Mouse (Mus musculus) lung, postnatal 25 days (tissue): ENCODE measurements around the gene Epyc.
A peak's percentile ranks its signal among the peaks of the same experiment; 100 is the strongest.

Source experiments
- DNase-seq: peaks from one replicate; pipeline ENCODE4 v3.0.0; 2022; ENCODE audit warnings: low spot score

The Epyc gene

DNA sequence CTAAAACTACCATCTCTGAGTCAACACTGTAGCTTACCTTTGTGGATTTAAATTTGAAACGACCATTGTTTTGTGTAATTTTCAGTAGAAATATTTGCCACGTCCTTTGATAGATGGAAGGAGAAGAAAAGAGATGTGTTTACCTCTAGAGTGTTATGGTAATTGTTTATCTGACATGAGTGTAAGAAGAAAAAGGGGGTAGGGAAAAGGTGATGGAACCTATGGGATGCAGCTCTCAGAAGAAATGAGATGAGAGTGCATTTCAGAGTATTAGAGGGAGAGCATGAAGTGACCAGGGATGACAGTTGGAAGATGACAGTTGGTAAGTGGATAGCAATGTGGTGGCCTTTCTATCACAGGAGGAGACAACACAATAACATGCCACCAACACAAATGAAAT lies at the start of gene Epyc:
Epyc (plus strand) TSS at position 301 of the 400 bp plus-strand sequence.
- DNase-seq: no peak

DNA sequence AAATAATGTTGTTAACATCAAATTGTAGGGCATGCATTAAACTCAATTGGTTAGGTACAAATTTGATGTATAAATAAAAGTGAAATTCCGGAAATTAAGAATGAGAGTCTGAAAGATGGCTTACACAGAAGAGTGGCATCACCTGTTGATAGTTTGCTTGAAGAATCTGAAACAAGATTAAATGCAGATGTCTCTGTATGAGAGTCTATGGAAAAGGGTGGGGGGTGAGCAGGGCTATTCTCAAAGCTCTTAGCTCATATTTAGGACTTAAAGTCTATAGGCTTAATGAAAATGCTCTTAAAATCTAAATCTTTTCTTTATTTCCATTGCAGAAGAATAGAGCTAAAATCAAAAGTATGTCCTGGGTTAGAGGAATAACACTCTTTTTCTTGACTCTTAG lies 48.2 kb upstream of the Epyc start:
- DNase-seq: no peak

- DNase-seq: no peak
These were observed 42.1 kb upstream of the Epyc start for GRCm38 (mm10) chr10:97601744-97602143.

DNA sequence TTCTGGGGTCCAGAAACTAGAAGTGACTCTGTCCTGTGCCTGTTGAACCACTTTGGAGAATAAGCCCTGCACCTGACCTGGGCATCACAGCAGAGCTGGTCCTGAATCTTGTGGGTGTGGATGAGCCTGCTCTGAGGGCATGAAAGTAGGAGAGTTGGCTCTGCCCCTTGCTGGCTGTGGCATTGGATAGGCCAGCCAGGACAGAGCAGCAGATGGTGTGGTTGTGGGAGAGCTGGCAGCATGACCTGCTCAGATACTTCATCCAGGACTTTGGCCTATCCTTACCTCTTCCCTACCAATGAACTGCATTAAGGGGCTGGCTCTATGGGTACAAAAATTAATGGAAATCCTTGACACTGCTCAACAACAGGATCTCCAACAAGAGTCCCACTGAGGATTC lies 40.6 kb upstream of the Epyc start:
- no peak for DNase-seq

GRCm38 (mm10) chr10:97606579-97606978 lies 37.3 kb upstream of the Epyc start, which contains the start of gene Kera:
TSS of gene Kera (plus strand) at chr10:97606879.
- DNase-seq: no peak

GRCm38 (mm10) chr10:97622328-97622727 lies 21.5 kb upstream of the Epyc start:
- DNase-seq: no peak

- no peak for DNase-seq
These were observed 19.5 kb upstream of the Epyc start for GRCm38 (mm10) chr10:97624381-97624780.

GRCm38 (mm10) chr10:97625116-97625515 lies 18.8 kb upstream of the Epyc start:
- no peak for DNase-seq

- no peak for DNase-seq
These were observed 17.3 kb upstream of the Epyc start for GRCm38 (mm10) chr10:97626543-97626942.

DNA sequence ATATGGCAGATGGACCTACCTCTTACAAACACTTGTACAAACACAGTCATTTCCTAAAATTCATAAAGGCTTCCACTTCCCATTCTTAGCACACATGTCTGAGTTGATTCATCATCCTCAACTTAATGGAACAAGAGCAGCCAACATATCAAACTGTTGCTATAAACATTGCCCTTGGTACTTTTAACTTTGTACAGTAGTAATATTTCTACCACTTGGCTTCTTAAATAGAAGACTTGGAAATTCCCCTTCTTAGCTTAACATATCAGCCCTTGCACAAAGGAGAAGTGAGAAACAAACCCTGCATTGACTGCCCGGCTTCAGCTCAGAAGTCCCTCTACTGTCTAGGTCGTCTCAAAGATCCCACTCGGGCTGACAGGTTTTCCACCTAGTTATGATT lies 12.8 kb upstream of the Epyc start:
- DNase-seq: no peak

DNA sequence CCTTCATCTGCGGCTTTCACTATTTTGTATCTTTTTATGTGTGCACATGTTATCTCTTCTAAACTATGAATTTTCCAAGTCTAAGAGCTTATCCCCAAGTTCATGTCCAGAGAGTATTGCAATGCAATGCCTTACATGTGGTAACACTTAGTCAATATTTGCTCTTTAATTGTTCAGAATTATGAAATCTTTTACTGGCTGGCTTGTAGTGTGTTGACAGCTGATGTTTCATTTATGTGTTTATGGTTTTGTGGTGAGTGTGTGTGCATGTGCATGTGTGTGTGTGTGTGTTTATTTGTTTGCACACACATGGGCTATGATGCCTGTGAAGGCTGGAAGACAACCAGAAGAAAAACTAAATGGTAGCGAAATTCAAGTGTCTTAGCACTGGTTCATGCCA lies 1.9 kb upstream of the Epyc start:
- no peak for DNase-seq

DNA sequence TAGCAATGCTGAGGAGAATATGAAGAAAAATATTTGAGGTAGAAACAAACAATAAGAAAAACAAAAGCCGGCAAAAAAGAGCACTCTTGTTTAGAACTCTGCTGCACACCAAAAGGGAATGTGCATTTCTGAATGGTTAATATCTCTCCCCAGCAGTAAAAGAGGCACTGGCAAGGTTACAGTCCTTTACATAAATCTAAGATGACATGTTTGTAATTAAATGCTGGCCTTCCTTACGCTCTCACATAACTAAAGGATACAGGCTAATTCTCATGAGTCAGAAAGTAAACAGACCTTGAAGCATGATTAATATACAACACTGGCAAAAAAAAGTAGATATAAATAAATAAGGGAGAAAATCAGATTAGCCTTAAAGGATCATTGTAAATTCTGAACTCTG lies 6.5 kb downstream of the Epyc start:
- no peak for DNase-seq

DNA sequence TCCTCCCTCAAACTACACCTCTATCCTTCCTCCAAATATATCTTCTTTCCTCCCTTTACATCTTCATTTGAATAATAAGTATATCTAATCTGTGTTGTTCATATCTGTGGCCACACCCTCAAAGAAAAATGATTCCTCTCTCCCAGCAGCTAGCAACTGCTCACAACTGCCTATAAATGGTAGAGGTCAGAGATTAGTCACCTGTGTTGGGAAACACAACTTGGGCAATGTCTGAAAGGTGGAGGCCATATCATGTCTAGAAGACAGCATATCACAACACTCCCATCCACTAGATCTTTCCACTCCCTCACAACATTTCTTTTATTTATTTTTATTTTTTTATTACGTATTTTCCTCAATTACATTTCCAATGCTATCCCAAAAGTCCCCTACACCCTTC lies 15.6 kb downstream of the Epyc start:
- no peak for DNase-seq

DNA sequence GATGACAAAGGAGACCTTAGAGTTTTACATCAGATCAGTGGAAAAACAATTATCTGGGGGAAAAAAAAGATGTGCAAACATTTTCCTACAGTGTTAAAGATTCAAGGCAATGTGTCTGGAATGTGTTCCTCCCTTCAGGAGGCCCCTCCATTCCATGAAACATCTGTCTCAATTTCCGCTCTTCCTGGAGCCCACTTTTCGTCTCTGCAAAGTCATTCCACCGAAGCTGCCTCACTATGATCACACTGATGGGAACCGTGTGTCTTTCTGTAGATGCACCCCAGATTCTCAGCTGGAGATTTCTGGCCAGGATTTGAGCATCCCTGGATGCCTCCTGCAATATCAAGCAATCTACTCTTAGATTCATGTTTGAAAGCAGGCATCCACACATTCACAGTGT lies 24.8 kb downstream of the Epyc start:
- DNase-seq: no peak

GRCm38 (mm10) chr10:97670202-97670601 lies 26.3 kb downstream of the Epyc start:
- peak; percentile 16 for DNase-seq

DNA sequence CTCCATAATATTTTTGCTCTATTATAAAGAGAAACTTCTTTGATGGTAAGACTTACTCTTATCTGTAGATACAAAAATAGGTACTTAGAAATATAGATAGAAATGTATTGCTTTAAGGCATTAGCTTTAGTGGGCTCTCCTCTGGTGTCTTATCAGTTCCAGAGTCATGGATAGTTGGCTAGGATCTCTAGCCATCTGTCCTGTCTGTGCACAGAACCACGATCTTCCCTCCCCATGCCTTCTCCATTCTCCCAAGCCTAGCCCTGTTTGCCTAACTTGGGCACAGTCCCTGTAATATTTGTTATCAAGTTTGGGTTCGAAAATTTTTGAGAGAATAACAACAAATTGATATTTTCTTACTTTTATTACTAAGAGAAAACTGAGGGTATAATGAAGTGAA lies 29.4 kb downstream of the Epyc start:
- no peak for DNase-seq

DNA sequence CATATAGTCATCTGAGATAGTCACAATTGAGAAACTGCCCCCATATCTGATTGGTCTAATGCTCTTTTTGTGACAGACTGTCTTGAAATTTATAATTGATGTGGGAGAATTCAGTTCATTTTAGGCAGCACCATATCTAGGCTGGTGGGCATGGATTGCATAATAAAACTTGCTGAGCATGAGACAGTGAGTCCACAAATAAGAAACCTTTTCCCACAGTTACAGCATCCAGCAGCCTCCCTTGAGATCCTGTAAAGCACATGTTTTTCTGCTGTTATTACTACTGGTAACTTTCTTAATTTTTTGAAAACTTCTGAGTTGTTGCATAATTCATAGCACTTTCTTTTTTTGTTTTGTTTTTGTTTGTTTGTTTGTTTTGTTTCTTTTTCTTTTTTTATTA lies 39.1 kb downstream of the Epyc start:
- no peak for DNase-seq

- DNase-seq: no peak
These were observed 43.3 kb downstream of the Epyc start for GRCm38 (mm10) chr10:97687198-97687597.

DNA sequence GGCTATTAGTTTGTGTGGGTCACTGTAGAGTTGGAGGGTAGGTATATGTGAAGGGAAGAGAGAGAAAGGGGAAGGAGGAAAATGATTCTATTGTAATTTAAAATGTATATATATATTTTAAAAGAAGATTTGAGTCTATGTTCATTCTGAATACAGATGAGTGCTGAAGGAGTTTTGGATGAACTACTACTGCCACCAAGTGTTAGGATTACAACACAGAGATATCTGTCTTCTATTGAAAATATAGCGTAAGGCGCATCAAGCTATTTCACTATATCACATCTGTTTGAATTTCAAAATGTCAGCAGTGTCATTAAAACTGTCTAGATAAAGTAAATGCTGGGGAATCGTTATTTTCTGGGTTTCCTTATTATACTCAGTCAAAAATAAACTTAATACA lies 45.6 kb downstream of the Epyc start:
- DNase-seq: no peak

- no peak for DNase-seq
These were observed 49.0 kb downstream of the Epyc start, which contains the start of gene Ccer1 for GRCm38 (mm10) chr10:97692913-97693312. TSS of gene Ccer1 (plus strand) at chr10:97693059.

DNA sequence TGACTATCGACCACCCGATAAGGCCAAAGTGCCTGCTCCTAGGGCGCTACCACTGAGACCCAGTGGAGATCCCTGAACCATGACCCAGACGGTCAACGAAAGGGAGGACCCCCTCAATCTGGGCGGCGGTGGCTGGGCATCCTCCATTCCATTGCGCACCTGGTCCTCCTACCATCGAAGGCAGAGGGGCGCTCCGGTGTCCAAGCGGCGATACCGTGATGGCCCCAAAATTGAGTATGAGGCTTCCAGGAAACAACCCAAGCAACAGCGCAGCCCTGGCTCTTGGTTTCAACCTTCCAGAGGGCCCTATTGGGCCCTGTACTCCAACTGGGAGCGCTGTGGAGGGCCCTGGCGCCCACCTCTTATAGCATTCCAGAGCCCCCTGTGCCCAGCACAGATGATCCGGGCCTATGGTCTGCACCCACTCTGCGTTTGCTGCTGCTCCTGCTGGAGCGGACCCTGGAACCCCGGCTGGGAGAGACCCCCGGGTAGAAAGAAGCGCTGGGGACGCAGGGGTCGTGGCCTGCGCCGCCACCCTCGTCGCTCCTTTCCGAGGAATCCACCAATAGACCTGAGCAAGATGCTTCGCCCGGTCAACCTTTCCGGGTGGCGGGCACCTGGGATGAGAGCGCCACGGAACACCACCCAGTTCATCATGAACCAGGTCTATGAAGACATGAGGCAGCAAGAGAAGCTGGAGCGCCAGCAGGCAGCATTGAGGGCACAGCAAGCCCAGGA lies 49.7 kb downstream of the Epyc start:
- DNase-seq: no peak

DNA sequence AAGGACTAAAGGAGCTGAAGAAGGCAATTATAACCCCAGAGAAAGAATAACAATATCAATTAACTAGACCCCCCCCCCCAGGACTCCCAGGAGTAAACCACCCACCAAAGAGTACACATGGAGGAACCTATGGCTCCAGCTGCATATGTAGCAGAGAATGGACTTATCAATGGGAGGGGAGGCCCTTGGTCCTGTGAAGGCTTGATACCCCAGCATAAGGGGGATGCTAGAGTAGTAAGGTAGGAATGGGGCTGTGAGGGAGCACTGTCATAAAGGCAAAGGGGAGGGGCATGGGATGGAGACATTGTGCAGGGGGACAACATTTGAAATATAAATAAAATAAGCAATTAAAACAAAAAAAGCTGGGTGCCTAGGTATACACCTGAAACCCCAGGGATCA lies 58.5 kb downstream of the Epyc start:
- no peak for DNase-seq

GRCm38 (mm10) chr10:97704562-97704961 lies 60.7 kb downstream of the Epyc start:
- DNase-seq: peak; percentile 23

DNA sequence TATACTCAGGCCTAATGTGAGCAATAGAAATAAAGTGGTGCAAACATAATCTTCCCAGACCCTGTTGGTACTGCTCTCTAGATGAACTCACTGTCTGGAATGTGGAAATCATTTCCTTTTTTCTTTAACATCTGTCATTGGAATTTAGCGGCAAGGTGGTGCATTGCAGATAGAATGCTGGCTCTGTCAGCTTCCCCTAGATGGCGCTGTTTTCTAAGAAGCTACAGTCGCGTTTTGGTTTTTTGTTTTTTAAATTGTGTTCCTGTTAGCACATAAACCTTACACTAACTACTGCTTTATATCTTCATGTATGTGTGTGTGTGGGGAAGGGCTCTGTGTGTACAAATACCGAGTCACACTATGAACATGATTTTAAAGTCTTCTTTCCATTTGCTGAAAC lies 68.8 kb downstream of the Epyc start:
- DNase-seq: peak; percentile 12
